Mouse (Mus musculus): ENCODE data around the gene Rpl7a. TPM values are rescaled to one million over a fixed set of nuclear protein-coding genes. Genes with fewer than 3 reads are reported as not detected.

Rpl7a gene
- polyA plus RNA-seq, 1 experiment from 2014 or later, result 376 TPM

DNA sequence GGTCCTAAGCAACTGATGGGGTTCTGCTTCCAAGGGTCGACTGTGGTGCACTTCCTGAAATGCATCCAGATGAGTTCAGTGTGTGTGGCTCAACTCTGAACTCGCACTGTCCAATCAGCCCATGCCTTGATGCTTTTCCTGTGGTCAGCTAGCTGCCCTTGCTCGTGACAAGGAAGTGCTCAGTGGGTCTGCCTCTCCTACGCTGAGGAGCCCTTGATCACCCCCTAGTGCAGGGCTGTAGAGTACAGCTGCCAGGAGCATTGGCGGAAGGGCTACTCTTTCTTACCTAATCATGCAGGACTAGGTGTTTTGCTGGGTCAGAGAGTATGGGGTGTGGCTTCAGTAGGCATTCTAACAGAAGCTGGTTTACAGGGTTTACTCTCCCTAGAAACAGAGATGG, 31.0 kb downstream of the Rpl7a start:
- no peaks in the 10 kb centered on the region; the same call in 1 of the 2 replicates for H3K27me3 ChIP-seq (ENCODE audit: control insufficient read depth, insufficient read depth, low read depth, low read length)
- H3K4me2 ChIP-seq (ENCODE audit: low read length), result no peak overlapping the region
- ATAC-seq, result no peak
- H3K4me3 ChIP-seq (ENCODE audit: low read depth, low read length), result no peak overlapping the region
- H3K27ac ChIP-seq (ENCODE audit: low read length), result no peak overlapping the region
- H3K4me1 ChIP-seq (ENCODE audit: control insufficient read depth, insufficient read depth, low read length), result no peaks in the 10 kb centered on the region
- 44% methylated on average over 5 of the region's 5 CpGs for WGBS
- no peaks in the 10 kb centered on the region for H3K36me3 ChIP-seq (ENCODE audit: control insufficient read depth, insufficient read depth, low read length)
- H3K9me3 ChIP-seq (replicated peaks; ENCODE audit: control insufficient read depth, low read length, poor library complexity, severe bottlenecking), result no peaks in the 10 kb centered on the region
- no peak overlapping the region for H3K9ac ChIP-seq (ENCODE audit: low read depth, low read length)

DNA sequence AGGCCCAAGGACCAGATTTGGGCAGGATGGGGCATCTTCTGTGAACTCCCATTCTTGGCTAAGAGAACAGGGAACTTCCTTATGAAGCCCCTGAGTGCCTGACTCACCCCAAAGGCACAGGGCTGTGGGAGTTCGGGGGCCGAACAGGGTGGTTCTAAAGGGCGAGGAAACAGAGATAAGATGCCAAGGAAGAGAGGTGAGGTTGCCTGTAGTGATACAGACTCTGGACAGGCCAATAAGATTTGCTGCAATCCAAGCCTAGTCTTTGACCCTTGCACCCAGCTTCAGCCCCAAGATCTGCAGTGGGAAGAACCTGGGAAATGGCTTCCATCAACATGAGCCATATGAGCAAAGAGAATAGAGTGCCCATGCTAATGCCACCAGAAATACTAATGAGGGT, 32.7 kb downstream of the Rpl7a start:
- WGBS, result 84% methylated on average over 3 of the region's 3 CpGs
- no peak for ATAC-seq
- no peak overlapping the region for H3K4me3 ChIP-seq (ENCODE audit: low read depth, low read length)
- no peaks in the 10 kb centered on the region for H3K36me3 ChIP-seq (ENCODE audit: control insufficient read depth, insufficient read depth, low read length)
- no peak overlapping the region for H3K4me2 ChIP-seq (ENCODE audit: low read length)
- H3K9me3 ChIP-seq (replicated peaks; ENCODE audit: control insufficient read depth, low read length, poor library complexity, severe bottlenecking), result no peaks in the 10 kb centered on the region
- H3K4me1 ChIP-seq (ENCODE audit: control insufficient read depth, insufficient read depth, low read length), result no peaks in the 10 kb centered on the region
- no peaks in the 10 kb centered on the region; the same call in 1 of the 2 replicates for H3K27me3 ChIP-seq (ENCODE audit: control insufficient read depth, insufficient read depth, low read depth, low read length)
- H3K27ac ChIP-seq (ENCODE audit: low read length), result no peak overlapping the region
- H3K9ac ChIP-seq (ENCODE audit: low read depth, low read length), result no peak overlapping the region

GRCm38 (mm10) chr2:26950411-26950810, 39.8 kb downstream of the Rpl7a start:
- 90% methylated on average over 2 of the region's 2 CpGs for whole genome bisulfite sequencing
- Histone ChIP-seq H3K9me3 (replicated peaks; ENCODE audit: control insufficient read depth, low read length, poor library complexity, severe bottlenecking) (no peaks in the 10 kb centered on the region), H3K4me1 (ENCODE audit: control insufficient read depth, insufficient read depth, low read length) (no peaks in the 10 kb centered on the region), H3K4me3 (ENCODE audit: low read depth, low read length) (no peak overlapping the region), H3K27ac (ENCODE audit: low read length) (no peak overlapping the region), H3K36me3 (ENCODE audit: control insufficient read depth, insufficient read depth, low read length) (peaks cover 22% of the 10 kb centered on the region), H3K9ac (ENCODE audit: low read depth, low read length) (no peak overlapping the region), H3K27me3 (ENCODE audit: control insufficient read depth, insufficient read depth, low read depth, low read length) (no peaks in the 10 kb centered on the region), H3K4me2 (ENCODE audit: low read length) (no peak overlapping the region)
- no peak for ATAC-seq

DNA sequence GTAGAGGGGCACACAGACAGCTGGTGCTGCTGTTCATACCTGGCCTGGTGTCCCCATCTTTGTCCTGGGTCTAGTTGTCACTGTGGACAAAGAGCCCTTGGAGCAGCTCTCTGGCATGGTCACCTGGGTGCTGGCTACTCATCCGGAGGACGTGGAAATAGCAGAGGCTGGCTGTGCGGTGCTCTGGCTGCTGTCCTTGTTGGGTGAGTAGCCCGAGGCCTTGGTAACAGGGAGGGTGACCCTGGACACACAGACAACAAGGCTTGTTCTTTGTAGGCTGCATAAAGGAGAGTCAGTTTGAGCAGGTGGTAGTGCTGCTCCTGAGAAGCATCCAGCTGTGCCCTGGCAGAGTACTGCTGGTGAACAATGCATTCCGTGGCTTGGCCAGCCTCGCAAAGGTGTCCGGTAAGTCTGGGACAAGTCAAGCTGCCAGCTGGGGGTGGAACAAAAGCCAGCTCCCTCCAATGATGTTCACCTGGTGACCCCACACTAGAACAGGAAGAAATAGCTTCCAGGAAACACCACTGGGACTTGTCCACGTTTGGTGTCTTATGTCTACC, 40.9 kb downstream of the Rpl7a start:
- Histone ChIP-seq H3K4me3 (ENCODE audit: low read depth, low read length) (no peak overlapping the region), H3K9ac (ENCODE audit: low read depth, low read length) (no peak overlapping the region), H3K4me1 (ENCODE audit: control insufficient read depth, insufficient read depth, low read length) (no peaks in the 10 kb centered on the region), H3K27me3 (ENCODE audit: control insufficient read depth, insufficient read depth, low read depth, low read length) (no peaks in the 10 kb centered on the region), H3K9me3 (replicated peaks; ENCODE audit: control insufficient read depth, low read length, poor library complexity, severe bottlenecking) (no peaks in the 10 kb centered on the region), H3K27ac (ENCODE audit: low read length) (no peak overlapping the region), H3K36me3 (ENCODE audit: control insufficient read depth, insufficient read depth, low read length) (peaks cover 22% of the 10 kb centered on the region), H3K4me2 (ENCODE audit: low read length) (no peak overlapping the region)
- 88% methylated on average over 8 of the region's 8 CpGs for WGBS
- no peak for ATAC-seq

DNA sequence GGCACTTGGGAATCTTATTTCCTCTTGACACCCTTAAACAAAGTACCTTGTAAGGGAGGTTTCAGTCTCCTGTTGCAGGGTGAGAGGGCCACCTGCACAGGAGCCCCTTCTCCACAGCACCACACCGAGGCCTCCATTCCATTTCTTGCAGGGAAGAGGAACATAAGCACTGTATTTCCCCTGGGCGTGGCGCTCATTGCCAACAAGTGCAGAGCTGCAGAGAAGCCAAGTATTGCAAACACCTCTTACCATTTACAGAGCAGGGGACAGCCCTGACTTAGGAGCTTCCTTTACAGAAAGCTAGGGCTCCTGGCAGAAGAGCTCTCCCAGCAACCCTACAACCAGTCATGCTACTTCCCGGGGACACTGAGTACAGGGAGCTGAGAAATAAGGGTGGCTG, 41.6 kb downstream of the Rpl7a start:
- H3K4me3 ChIP-seq (ENCODE audit: low read depth, low read length), result no peak overlapping the region
- H3K9me3 ChIP-seq (replicated peaks; ENCODE audit: control insufficient read depth, low read length, poor library complexity, severe bottlenecking), result no peaks in the 10 kb centered on the region
- no peak overlapping the region for H3K4me2 ChIP-seq (ENCODE audit: low read length)
- H3K36me3 ChIP-seq (ENCODE audit: control insufficient read depth, insufficient read depth, low read length), result peaks cover 26% of the 10 kb centered on the region
- ATAC-seq, result no peak
- no peaks in the 10 kb centered on the region for H3K4me1 ChIP-seq (ENCODE audit: control insufficient read depth, insufficient read depth, low read length)
- no peak overlapping the region for H3K9ac ChIP-seq (ENCODE audit: low read depth, low read length)
- H3K27ac ChIP-seq (ENCODE audit: low read length), result no peak overlapping the region
- H3K27me3 ChIP-seq (ENCODE audit: control insufficient read depth, insufficient read depth, low read depth, low read length), result no peaks in the 10 kb centered on the region
- 93% methylated on average over 4 of the region's 4 CpGs for WGBS

DNA sequence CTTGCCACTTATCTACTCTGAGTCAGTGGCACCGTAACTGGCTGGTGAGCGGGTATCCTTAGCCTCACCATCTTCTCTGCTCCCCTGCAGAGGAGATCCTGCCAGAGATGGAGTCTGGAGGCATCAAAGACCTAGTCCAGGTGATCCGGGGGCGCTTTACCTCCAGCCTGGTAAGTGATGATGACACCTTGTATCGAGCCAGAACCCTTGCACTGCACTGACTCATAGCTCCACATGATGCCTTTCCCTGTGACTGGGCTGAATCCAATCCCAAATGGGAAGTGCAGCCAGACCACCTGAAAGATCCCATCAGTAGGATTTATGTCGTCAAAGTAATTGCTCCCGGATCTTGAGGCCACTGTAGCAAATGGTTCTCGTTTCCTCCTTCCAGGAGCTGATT, 42.3 kb downstream of the Rpl7a start:
- no peaks in the 10 kb centered on the region for H3K4me1 ChIP-seq (ENCODE audit: control insufficient read depth, insufficient read depth, low read length)
- H3K27ac ChIP-seq (ENCODE audit: low read length), result no peak overlapping the region
- WGBS, result 95% methylated on average over 8 of the region's 8 CpGs
- H3K9ac ChIP-seq (ENCODE audit: low read depth, low read length), result no peak overlapping the region
- no peaks in the 10 kb centered on the region for H3K9me3 ChIP-seq (replicated peaks; ENCODE audit: control insufficient read depth, low read length, poor library complexity, severe bottlenecking)
- no peak overlapping the region for H3K4me3 ChIP-seq (ENCODE audit: low read depth, low read length)
- no peak for ATAC-seq
- no peak overlapping the region for H3K4me2 ChIP-seq (ENCODE audit: low read length)
- no peaks in the 10 kb centered on the region for H3K27me3 ChIP-seq (ENCODE audit: control insufficient read depth, insufficient read depth, low read depth, low read length)
- H3K36me3 ChIP-seq (ENCODE audit: control insufficient read depth, insufficient read depth, low read length), result peaks cover 32% of the 10 kb centered on the region

DNA sequence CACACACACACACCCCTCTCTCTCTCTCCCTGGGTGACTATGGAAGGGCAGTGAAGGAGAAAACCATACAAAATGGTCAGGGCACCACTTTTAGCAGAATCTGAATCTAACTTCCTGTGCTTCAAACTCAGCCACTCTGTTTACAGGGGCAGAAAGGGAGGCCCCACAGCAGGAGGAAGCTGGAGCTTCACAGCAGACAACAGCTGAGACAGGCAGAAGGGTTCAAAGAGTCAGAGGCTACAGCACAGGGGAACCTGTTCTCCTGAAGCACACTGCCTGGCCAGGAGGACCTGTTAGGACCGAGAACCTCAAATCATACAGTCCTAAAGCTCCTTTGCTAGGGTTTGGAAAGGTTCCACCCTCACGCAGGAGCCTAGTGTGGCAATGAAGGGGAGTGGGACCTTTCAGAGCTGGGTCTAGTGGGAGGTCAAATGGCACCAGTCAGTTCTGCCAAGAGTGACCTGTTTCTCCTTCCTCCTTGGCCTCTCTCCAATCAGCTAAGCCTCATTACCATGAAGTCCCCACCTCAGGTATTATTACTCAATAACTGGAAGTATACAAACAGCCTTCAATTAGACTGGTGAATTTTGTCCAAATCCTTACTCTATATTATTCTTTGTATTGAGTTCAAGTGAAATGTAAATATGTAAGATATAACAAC, 44.3 kb downstream of the Rpl7a start:
- Histone ChIP-seq H3K27ac (ENCODE audit: low read length) (no peak overlapping the region), H3K27me3 (ENCODE audit: control insufficient read depth, insufficient read depth, low read depth, low read length) (no peaks in the 10 kb centered on the region), H3K9ac (ENCODE audit: low read depth, low read length) (no peak overlapping the region), H3K36me3 (ENCODE audit: control insufficient read depth, insufficient read depth, low read length) (peaks cover 42% of the 10 kb centered on the region), H3K9me3 (replicated peaks; ENCODE audit: control insufficient read depth, low read length, poor library complexity, severe bottlenecking) (no peaks in the 10 kb centered on the region), H3K4me3 (ENCODE audit: low read depth, low read length) (no peak overlapping the region), H3K4me1 (ENCODE audit: control insufficient read depth, insufficient read depth, low read length) (no peaks in the 10 kb centered on the region), H3K4me2 (ENCODE audit: low read length) (no peak overlapping the region)
- ATAC-seq, result no peak
- 94% methylated on average over 2 of the region's 2 CpGs for WGBS

DNA sequence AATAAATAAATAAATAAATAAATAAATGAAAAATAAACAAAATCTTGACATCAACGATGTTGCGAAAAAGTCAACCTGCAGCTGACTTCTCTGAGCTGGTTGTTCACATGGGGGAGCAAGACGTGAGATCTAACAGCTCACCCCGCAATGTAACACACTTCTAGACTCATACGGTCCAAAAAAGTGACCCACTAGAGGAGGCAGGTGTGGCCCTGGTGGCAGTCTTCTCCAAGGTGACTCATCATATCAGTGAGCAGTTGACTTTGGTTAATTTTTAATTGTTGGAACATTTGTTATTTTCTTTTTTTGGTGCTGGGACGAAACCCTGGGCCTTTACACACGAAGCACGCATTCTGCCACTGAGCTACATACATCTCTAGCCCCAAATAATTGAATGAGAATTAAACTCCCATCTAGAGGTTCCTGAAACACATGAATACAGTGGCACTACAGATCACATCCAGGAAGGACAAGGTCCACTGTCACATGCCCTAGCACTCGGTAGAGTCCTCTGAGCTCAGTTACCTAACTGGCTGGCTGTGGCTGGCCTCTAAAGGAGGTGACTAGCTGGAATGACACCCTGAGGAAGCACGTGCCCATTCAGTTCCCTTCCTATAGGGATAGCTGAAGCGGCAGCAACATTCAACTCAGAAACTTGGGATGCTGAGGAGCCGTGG, 46.4 kb downstream of the Rpl7a start:
- ATAC-seq, result no peak
- H3K27me3 ChIP-seq (ENCODE audit: control insufficient read depth, insufficient read depth, low read depth, low read length), result no peaks in the 10 kb centered on the region
- peaks cover 35% of the 10 kb centered on the region for H3K36me3 ChIP-seq (ENCODE audit: control insufficient read depth, insufficient read depth, low read length)
- H3K4me1 ChIP-seq (ENCODE audit: control insufficient read depth, insufficient read depth, low read length), result peaks cover 8% of the 10 kb centered on the region
- H3K4me2 ChIP-seq (ENCODE audit: low read length), result no peak overlapping the region
- no peak overlapping the region for H3K27ac ChIP-seq (ENCODE audit: low read length)
- WGBS, result 95% methylated on average over 12 of the region's 12 CpGs
- H3K4me3 ChIP-seq (ENCODE audit: low read depth, low read length), result no peak overlapping the region
- H3K9me3 ChIP-seq (replicated peaks; ENCODE audit: control insufficient read depth, low read length, poor library complexity, severe bottlenecking), result no peaks in the 10 kb centered on the region
- no peak overlapping the region for H3K9ac ChIP-seq (ENCODE audit: low read depth, low read length)

GRCm38 (mm10) chr2:26957488-26957859, 46.9 kb downstream of the Rpl7a start:
- peaks cover 35% of the 10 kb centered on the region for H3K36me3 ChIP-seq (ENCODE audit: control insufficient read depth, insufficient read depth, low read length)
- WGBS, result 84% methylated on average over 2 of the region's 2 CpGs

More at GRCm38 (mm10) chr2:26957488-26957859, 46.9 kb downstream of the Rpl7a start:
- Histone ChIP-seq H3K27ac (ENCODE audit: low read length) (no peak overlapping the region), H3K27me3 (ENCODE audit: control insufficient read depth, insufficient read depth, low read depth, low read length) (no peaks in the 10 kb centered on the region), H3K9me3 (replicated peaks; ENCODE audit: control insufficient read depth, low read length, poor library complexity, severe bottlenecking) (no peaks in the 10 kb centered on the region), H3K4me2 (ENCODE audit: low read length) (no peak overlapping the region), H3K4me3 (ENCODE audit: low read depth, low read length) (no peak overlapping the region), H3K9ac (ENCODE audit: low read depth, low read length) (no peak overlapping the region), H3K4me1 (ENCODE audit: control insufficient read depth, insufficient read depth, low read length) (peaks cover 13% of the 10 kb centered on the region)
- ATAC-seq, result no peak

Measured in midbrain, embryonic 16.5 days (tissue).